Mouse (Mus musculus) bone marrow macrophage, adult 2 months (primary cell): ENCODE results near the gene Crtc1.

ENCODE experiments used
- CTCF ChIP-seq: IDR thresholded peaks from 2 replicates; pipeline ENCODE4 v1.5.1; 2012; ENCODE audit warnings: low read depth, mild to moderate bottlenecking, low read length, moderate library complexity
- POLR2A ChIP-seq: IDR thresholded peaks from 2 replicates; pipeline ENCODE4 v1.6.1; 2012; ENCODE audit warnings: mild to moderate bottlenecking, low read depth, low read length, borderline replicate concordance

GRCm38 (mm10) chr8:70354004-70354403 lies 85.4 kb downstream of the Crtc1 start:
- TF ChIP-seq POLR2A (no peak), CTCF (no peak)
